Mouse (Mus musculus) liver, postnatal 0 days (tissue): ENCODE data around the gene Srms.

ENCODE experiments used
- CTCF ChIP-seq: sonication (generic); IDR thresholded peaks from 2 replicates; pipeline ENCODE4 v1.5.1; 2016; ENCODE audit warnings: antibody characterized with exemption, low read depth
- EP300 ChIP-seq: IDR thresholded peaks from 2 replicates; pipeline ENCODE4 v1.6.1; 2016; ENCODE audit warnings: antibody characterized with exemption, low read depth, mild to moderate bottlenecking

DNA sequence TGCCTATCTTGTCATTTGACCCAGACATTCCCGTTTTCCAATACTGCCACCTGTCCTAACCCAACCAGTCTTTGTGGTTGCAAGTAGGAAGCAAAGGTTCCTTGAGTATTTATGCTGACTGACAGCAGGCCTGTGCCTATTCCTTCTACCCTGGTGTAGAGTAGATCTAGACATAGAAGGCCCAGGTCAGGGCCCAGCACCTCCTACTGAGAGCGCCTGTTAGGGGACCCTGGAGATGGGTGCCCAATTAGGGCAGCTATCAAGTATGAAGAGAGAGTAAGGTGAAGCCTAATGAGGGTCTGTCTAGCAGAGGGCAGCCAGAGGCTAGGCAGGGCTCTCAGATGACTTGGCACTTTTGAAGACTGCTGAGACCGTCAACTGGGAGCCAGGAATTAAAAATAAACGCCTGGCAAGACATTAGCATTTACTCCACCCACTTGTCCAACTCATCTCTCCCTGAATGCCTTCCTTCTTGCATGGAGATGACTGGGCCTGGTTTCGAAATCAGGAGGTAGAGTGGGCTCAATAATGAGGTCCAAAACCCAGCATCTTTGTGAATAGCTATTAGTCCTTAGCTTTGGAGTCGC is 55.2 kb downstream of the Srms start:
- TF ChIP-seq CTCF: no peak
- TF ChIP-seq EP300: no peak
